Mouse (Mus musculus) heart, adult 2 months (tissue): ENCODE measurements around the gene Idh1.

Source experiments
- CTCF ChIP-seq: fragments of 200-600 bp; IDR thresholded peaks from 2 replicates; pipeline ENCODE4 v1.8.1; 2022; ENCODE audit warnings: antibody characterized with exemption, mild to moderate bottlenecking, moderate library complexity
- POLR2A ChIP-seq: fragments of 200-500 bp; IDR thresholded peaks from 2 replicates; pipeline ENCODE4 v1.6.1; 2011; ENCODE audit warnings: mild to moderate bottlenecking, low read depth, low read length, control low read depth; ENCODE audit not compliant: insufficient read depth

GRCm38 (mm10) chr1:65113536-65114172, 72.6 kb downstream of the Idh1 start:
- no peak for TF ChIP-seq CTCF
- TF ChIP-seq POLR2A: no peak
